Mouse (Mus musculus) heart, embryonic 11.5 days (tissue): ENCODE data around the gene Gm9495. TPM values are rescaled to one million over a fixed set of nuclear protein-coding genes. Genes with fewer than 3 reads are reported as not detected.
"Not testable (repeated sequence)": the region's sequence is repeated elsewhere in the genome, so short reads cannot be mapped to it uniquely, and the experiment has no call there.

ENCODE experiments used
- ATAC-seq: fragments of 200-750 bp; cut with Nextera tagmentation; replicated peaks from 2 replicates; pipeline ENCODE4 v1.8.0; 2017; ENCODE audit warnings: moderate library complexity; ENCODE audit not compliant: insufficient number of reproducible peaks, low FRiP score, low TSS enrichment
- H3K27ac ChIP-seq: fragments of 300-500 bp; sonication (generic); 2 replicates; pipeline ENCODE4 v1.5.1; 2014; ENCODE audit warnings: mild to moderate bottlenecking, low read depth, low read length
- H3K27me3 ChIP-seq: fragments of 300-500 bp; sonication (generic); 2 replicates; pipeline ENCODE4 v1.6.1; 2014; ENCODE audit warnings: mild to moderate bottlenecking, low read length, mixed read lengths; ENCODE audit not compliant: control insufficient read depth, insufficient read depth
- H3K36me3 ChIP-seq: fragments of 300-500 bp; sonication (generic); 2 replicates; pipeline ENCODE4 v1.6.1; 2014; ENCODE audit warnings: mild to moderate bottlenecking, low read length, moderate library complexity, mixed read lengths; ENCODE audit not compliant: control insufficient read depth, insufficient read depth
- H3K4me1 ChIP-seq: fragments of 300-500 bp; sonication (generic); 2 replicates; pipeline ENCODE4 v1.6.1; 2014; ENCODE audit warnings: low read length; ENCODE audit not compliant: control insufficient read depth, insufficient read depth
- H3K4me2 ChIP-seq: fragments of 300-500 bp; sonication (generic); 2 replicates; pipeline ENCODE4 v1.6.1; 2014; ENCODE audit warnings: mild to moderate bottlenecking, moderate library complexity
- H3K4me3 ChIP-seq: fragments of 300-500 bp; sonication (generic); 2 replicates; pipeline ENCODE4 v1.5.1; 2014; ENCODE audit warnings: low read depth, low read length
- H3K9ac ChIP-seq: fragments of 300-500 bp; sonication (generic); 2 replicates; pipeline ENCODE4 v1.6.1; 2014; ENCODE audit warnings: mild to moderate bottlenecking, low read depth, low read length, moderate library complexity
- H3K9me3 ChIP-seq: fragments of 300-500 bp; sonication (generic); replicated peaks from 2 replicates; pipeline ENCODE4 v1.6.1; 2016; ENCODE audit warnings: low read length; ENCODE audit not compliant: control insufficient read depth
- WGBS: fragments of 180-500 bp; shearing (Covaris S2); extraction: QIAGEN DNeasy Blood & Tissue Kit; methylation state at CpG from one replicate; pipeline ENCODE4 v1.1.7; 2014; ENCODE audit not compliant: insufficient replicate concordance; 5-methylcytosine and 5-hydroxymethylcytosine counted together
- polyA plus RNA-seq: library from polyadenylated mRNA; unstranded; fragments of >200 nt; fragmentation: Nextera tagmentation; extraction: Ambion mirVana; gene quantifications from 2 replicates; pipeline ENCODE4 v1.2.1, GENCODE M21; 2014

Gene Gm9495
- not detected in 2 replicates for polyA plus RNA-seq

DNA sequence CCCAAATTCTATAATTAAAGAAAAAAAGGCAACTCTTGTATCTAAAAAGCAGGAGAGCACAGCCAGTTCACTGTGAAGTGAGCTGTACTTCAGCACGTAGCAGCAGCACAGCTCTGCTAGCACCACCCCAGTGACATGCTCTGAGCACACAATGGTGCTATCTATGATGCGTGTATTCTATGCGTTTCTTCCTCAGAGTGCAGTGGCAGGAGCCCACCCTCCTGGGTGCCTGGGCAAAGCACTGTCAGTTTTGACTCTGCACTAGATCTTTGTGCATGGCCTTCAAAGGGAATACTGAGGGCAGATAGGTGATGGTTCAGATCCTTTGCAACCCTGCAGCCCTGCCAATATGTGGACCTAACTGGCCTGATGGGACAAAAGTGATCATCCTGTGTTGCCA lies at the start of gene Gm9495:
TSS of gene Gm9495 (minus strand) at position 101 of the 400 bp plus-strand sequence.
- ATAC-seq, H3K4me3 ChIP-seq, H3K27ac ChIP-seq, H3K27me3 ChIP-seq, H3K9ac ChIP-seq, H3K4me1 ChIP-seq, H3K4me2 ChIP-seq, H3K9me3 ChIP-seq, H3K36me3 ChIP-seq: not testable (repeated sequence)
- WGBS = 73% methylated on average over 1 of the region's 3 CpGs

DNA sequence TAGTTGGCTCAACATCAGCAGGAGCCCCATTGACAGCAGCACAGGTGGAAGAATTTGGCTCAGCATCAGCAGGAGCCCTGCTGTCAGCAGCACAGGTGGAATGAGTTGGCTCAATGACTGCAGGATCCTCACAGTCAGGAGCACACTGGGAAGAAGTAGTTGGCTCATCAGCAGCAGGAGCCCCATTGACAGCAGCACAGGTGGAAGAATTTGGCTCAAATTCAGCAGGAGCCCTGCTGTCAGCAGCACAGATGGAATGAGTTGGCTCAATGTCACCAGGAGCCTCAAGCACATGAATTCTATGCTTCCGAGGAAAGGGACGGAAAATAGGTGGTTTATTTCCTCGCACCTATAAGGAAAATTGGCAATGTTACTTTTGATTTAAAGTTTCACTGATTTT lies 21.6 kb upstream of the Gm9495 start:
- not testable (repeated sequence) for H3K4me2 ChIP-seq, H3K36me3 ChIP-seq, H3K9ac ChIP-seq, H3K27me3 ChIP-seq, H3K4me1 ChIP-seq, H3K9me3 ChIP-seq, H3K27ac ChIP-seq, H3K4me3 ChIP-seq, ATAC-seq
- WGBS = 83% methylated on average over 2 of the region's 3 CpGs

DNA sequence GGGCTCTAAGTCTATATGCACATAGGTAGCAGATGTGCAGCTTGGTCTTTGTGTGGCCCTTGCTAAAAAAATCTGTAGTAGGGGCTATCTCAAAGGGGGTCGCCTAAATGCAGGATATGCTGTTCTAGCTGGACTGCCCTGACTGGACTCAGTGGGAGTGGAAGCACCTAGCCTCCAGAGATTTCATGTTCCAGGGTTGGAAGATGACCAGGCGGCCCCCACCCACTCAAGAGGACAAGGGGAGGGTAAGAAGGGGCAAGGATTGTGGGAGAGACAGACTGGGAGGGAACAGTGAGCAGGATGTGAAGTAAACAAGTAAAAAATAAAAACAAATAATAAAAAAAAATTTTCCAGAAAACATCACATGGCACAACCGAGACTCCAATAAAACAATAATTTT lies 33.3 kb downstream of the Gm9495 start:
- not testable (repeated sequence) for H3K27ac ChIP-seq, H3K27me3 ChIP-seq, H3K36me3 ChIP-seq, H3K4me1 ChIP-seq, H3K4me2 ChIP-seq, H3K9me3 ChIP-seq, ATAC-seq, H3K4me3 ChIP-seq, H3K9ac ChIP-seq
- 62% methylated on average over 2 of the region's 3 CpGs for WGBS

DNA sequence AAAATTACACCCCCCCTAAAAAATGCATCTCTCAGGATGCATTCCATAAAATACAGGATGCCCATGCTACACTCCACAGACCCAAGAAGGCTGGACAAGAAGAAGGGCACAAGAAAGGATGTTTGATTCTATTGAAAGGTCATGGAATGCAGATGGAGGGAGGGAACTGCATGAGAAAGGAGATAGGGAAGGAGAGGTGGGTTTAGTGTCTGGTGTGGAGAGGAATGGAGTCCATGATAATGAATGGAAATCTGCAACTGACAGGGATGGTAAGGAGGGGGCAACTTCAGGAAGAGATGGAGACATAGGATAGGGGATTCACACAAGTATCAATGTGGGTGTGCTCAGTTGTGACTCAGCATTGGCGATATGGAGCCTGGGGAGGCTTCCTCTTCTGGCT lies 39.0 kb downstream of the Gm9495 start:
- WGBS = 63% methylated on average over 1 of the region's 1 CpGs

DNA sequence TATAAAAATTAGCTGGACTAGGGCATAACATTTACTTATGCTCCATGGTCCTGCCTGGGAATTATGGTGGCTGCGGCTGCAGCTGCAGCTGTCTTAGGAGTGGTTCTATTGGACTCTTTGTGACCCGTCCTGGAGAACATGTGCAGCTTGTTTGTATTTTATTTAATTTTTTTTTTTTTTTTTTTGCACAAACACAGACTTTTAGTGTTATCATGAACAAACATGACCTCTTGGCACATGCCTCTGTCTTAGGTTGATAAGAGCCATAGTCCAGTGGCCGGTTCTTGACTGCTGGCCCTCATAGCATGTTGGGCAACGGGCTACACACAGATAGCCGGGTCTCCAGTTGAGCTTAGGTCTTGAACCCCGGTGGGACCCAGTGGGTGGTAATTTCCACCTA lies 48.6 kb downstream of the Gm9495 start:
- Histone ChIP-seq H3K27me3 (no peaks in the 10 kb centered on the region), H3K4me3 (no peak overlapping the region), H3K4me1 (no peaks in the 10 kb centered on the region), H3K36me3 (no peaks in the 10 kb centered on the region), H3K4me2 (no peak overlapping the region), H3K27ac (no peak overlapping the region), H3K9me3 (no peaks in the 10 kb centered on the region), H3K9ac (no peak overlapping the region)
- WGBS = 69% methylated on average over 6 of the region's 6 CpGs
- ATAC-seq = no peak

More for the DNA sequence above, 39.0 kb downstream of the Gm9495 start:
- Histone ChIP-seq H3K4me2 (no peak overlapping the region), H3K4me3 (no peak overlapping the region), H3K27me3 (no peaks in the 10 kb centered on the region), H3K4me1 (no peaks in the 10 kb centered on the region), H3K9ac (no peak overlapping the region), H3K36me3 (no peaks in the 10 kb centered on the region), H3K9me3 (no peaks in the 10 kb centered on the region), H3K27ac (no peak overlapping the region)
- ATAC-seq = no peak

DNA sequence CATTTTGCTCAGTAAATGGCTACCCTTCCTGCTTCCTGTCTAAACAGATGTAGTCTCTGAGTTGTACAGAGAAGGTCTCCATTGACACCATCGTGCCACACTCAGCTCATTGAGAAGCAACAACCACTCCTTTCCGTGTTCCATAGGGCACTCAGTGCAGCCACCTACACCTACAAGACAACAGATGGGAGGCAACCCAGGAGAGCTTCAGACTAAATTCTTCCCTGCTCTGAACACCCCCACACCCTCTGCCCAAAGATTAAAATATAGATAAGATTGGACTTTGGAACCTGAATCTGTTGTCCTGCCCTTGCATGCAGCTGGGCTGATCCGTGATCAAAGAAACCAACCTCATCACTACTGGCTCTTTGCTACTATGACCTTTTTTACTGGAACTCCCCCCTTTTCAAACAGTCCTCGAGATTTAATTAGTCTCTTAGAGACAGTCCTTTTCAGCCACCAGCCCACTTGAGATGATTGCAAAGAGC lies 53.4 kb downstream of the Gm9495 start:
- no peak overlapping the region for H3K27ac ChIP-seq
- peak overlapping the region; percentile 88 for H3K9ac ChIP-seq
- H3K4me2 ChIP-seq = peak overlapping the region; percentile 82
- H3K9me3 ChIP-seq = no peaks in the 10 kb centered on the region
- H3K4me1 ChIP-seq = no peaks in the 10 kb centered on the region
- no peaks in the 10 kb centered on the region for H3K36me3 ChIP-seq
- H3K4me3 ChIP-seq = peak overlapping the region; percentile 65
- 67% methylated on average over 4 of the region's 4 CpGs for WGBS
- no peak for ATAC-seq
- no peaks in the 10 kb centered on the region for H3K27me3 ChIP-seq

DNA sequence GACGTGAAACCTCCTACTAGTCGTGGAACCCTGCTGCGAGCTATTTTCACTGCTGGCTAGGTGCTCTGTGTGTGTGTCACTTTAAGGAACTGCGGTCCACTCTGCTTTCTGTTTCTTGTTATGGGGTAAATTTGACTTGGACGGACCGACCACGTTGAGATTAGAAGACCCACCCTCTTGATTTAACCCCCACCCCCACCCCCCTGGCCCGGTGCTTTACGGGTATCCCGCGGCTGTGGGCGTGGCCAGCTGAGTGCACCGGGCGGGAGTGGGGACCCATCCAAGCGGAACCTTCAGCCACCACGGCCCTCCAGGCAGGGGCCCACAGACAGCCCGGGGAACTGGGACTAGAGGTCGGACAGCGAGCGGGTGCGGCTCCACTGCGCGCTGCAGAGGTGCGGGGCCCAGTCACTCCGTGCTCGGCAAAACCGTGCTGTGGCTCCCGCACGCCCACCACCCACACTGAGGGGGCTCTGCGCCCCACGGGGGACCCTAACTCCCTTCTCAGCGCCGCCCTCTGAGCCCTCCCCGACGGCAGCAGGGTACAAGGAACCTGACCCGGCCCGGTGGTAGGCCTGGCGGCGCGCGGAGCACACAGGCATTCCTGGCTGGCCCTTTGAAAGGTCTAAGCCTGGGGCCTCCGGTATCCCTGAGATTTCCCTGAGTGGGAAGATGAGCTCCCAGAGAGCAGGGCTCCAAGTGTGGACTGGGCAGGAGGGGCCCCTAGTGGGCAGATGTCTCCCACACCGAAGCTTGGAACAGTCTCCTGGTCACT lies 54.0 kb downstream of the Gm9495 start:
- peak overlapping the region; percentile 65 for H3K4me3 ChIP-seq
- peak overlapping the region; percentile 82 for H3K4me2 ChIP-seq
- ATAC-seq = peak; percentile 68
- H3K27ac ChIP-seq = peak overlapping the region; percentile 54; the same call in 1 of the 2 replicates
- H3K4me1 ChIP-seq = peaks cover 3% of the 10 kb centered on the region
- H3K9me3 ChIP-seq = no peaks in the 10 kb centered on the region
- 7% methylated on average over 43 of the region's 43 CpGs for WGBS
- no peaks in the 10 kb centered on the region for H3K36me3 ChIP-seq
- H3K9ac ChIP-seq = peak overlapping the region; percentile 88
- no peaks in the 10 kb centered on the region for H3K27me3 ChIP-seq

DNA sequence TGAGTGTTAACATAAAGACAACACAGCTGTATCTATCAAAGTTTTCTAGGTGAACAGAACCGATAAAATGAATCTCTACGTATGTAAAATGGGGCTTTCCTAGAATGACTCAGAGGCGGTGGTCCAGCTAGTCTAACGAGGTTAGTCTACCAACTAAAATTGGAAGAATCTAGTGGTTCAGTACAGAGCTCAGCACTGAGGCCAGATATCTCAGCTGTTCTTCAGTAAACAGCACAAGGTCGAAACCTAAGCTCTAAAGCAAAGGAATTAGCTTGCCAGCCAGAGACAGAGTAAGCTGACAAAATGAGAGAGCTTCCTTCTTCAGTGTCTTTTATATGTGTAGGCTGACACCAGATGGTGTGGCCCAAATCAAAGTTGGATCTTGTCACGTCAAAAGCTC lies 57.2 kb downstream of the Gm9495 start:
- Histone ChIP-seq H3K27me3 (no peaks in the 10 kb centered on the region), H3K4me1 (peaks cover 5% of the 10 kb centered on the region), H3K4me2 (no peak overlapping the region), H3K4me3 (no peak overlapping the region), H3K9ac (no peak overlapping the region), H3K36me3 (no peaks in the 10 kb centered on the region), H3K9me3 (no peaks in the 10 kb centered on the region), H3K27ac (0 out of 2 replicates have a peak overlapping the region, but pooled peaks have one; percentile 97)
- WGBS = 70% methylated on average over 6 of the region's 6 CpGs
- ATAC-seq = no peak
